8 mouse cellular contexts compared by ENCODE assay signal in the genomic region with DNA sequence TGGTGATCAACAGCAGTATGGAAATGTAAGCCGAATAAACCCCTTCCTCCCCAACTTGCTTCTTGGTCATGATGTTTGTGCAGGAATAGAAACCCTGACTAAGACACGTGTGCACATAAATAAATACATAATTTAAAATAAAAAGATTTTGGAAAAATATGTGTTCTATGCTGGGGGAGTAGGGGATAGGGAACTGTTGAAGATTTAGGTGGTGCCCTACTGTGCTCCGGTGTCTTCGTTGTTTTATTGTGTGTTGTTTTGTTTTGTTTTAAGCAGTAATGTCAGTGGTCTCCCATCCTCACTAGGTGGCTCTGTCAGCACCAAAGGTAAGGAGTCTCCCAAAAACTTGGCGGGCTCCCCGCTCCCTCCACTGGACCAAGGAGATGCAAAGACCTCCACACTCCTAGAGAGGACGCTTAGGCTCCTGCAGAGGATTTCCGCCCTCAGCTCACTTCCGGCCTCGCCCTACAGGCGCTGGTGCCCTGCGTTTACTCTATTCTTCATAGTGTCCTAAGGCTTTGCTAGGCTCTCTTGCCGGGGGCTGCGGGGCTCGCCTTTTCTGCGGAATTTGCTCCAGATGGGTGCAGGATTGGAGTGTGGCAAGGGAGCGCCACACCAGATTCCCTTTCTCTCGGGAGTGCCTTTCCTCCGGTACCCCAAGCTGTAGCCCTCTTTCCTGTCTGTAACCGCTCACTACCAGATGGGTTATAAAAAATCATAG. TPM values are rescaled to one million over a fixed set of nuclear protein-coding genes. Genes with fewer than 3 reads are reported as not detected.
A peak's percentile ranks its signal among the peaks of the same experiment; 100 is the strongest.
DNase-seq lines count a peak whose midpoint lies in the region; ATAC-seq lines count a peak whose summit lies in the region.

No protein-coding gene starts in this region.

- intact Hi-C loops in heart, postnatal 36 days (cut with DNase I) = no loop called here

- peak overlapping the region; percentile 80 for H3K27ac ChIP-seq in forebrain, embryonic 16.5 days (ENCODE audit: low read length)
- H3K27ac ChIP-seq in neural tube, embryonic 14.5 days (ENCODE audit: low read depth, low read length) = peak overlapping the region; percentile 24; the same call in 1 of the 2 replicates

- H3K27me3 ChIP-seq in forebrain, embryonic 16.5 days (replicated peaks; ENCODE audit: control insufficient read depth, insufficient read depth, low read length) = 0 out of 2 replicates have a peak, but pooled peaks cover 2% of the 10 kb centered on the region
- 0 out of 2 replicates have a peak, but pooled peaks cover 2% of the 10 kb centered on the region for H3K27me3 ChIP-seq in neural tube, embryonic 14.5 days (ENCODE audit: control insufficient read depth, insufficient read depth, low read length)

- H3K4me2 ChIP-seq in forebrain, embryonic 16.5 days (ENCODE audit: low read length) = peak overlapping the region; percentile 70
- peak overlapping the region; percentile 50 for H3K4me2 ChIP-seq in neural tube, embryonic 14.5 days (ENCODE audit: low read depth, low read length)

- no peaks in the 10 kb centered on the region for H3K9me3 ChIP-seq in forebrain, embryonic 16.5 days (ENCODE audit: control insufficient read depth, low read length)
- H3K9me3 ChIP-seq in neural tube, embryonic 14.5 days (ENCODE audit: control insufficient read depth, low read length) = no peaks in the 10 kb centered on the region

- peak; percentile 81 for DNase-seq in CD4-positive, CD25-positive, alpha-beta regulatory T cell, adult 2 months (ENCODE audit: low read depth, low spot score)
- DNase-seq in cerebellum, adult 11 months = peak; percentile 75
- DNase-seq in heart, postnatal 36 days = peak; percentile 70
- peak; percentile 68 to 84 for DNase-seq in layer of hippocampus, adult 18-20 months (ENCODE audit: low spot score in 2 of 2)
- DNase-seq in lung, adult 18-20 months = peak; percentile 71 to 79
- DNase-seq in testis, postnatal 14 days (ENCODE audit: low spot score) = peak; percentile 49

- H3K4me1 ChIP-seq in forebrain, embryonic 16.5 days (replicated peaks; ENCODE audit: control insufficient read depth, insufficient read depth, low read length) = 0 out of 2 replicates have a peak, but pooled peaks cover 3% of the 10 kb centered on the region
- H3K4me1 ChIP-seq in neural tube, embryonic 14.5 days (ENCODE audit: control insufficient read depth, insufficient read depth, low read length) = no peaks in the 10 kb centered on the region

- H3K36me3 ChIP-seq in forebrain, embryonic 16.5 days (ENCODE audit: control insufficient read depth, insufficient read depth) = no peaks in the 10 kb centered on the region
- H3K36me3 ChIP-seq in neural tube, embryonic 14.5 days (ENCODE audit: control insufficient read depth, insufficient read depth, low read length) = no peaks in the 10 kb centered on the region

- 11% methylated on average over 19 of the region's 20 CpGs for WGBS in forebrain, embryonic 16.5 days
- WGBS in neural tube, embryonic 14.5 days = 13% methylated on average over 20 of the region's 20 CpGs

- peak overlapping the region; percentile 86 for H3K9ac ChIP-seq in forebrain, embryonic 16.5 days (replicated peaks; ENCODE audit: low read depth, low read length)
- peak overlapping the region; percentile 52 for H3K9ac ChIP-seq in neural tube, embryonic 14.5 days (replicated peaks; ENCODE audit: low read depth, low read length)

- ATAC-seq in forebrain, embryonic 16.5 days = peak; percentile 99
- peak; percentile 98 for ATAC-seq in neural tube, embryonic 14.5 days (ENCODE audit: low read depth)

- peak overlapping the region; percentile 62 for H3K4me3 ChIP-seq in forebrain, embryonic 16.5 days (replicated peaks; ENCODE audit: low read length)
- H3K4me3 ChIP-seq in neural tube, embryonic 14.5 days (ENCODE audit: low read depth, low read length) = peak overlapping the region; percentile 37

RNA-seq across cellular contexts. Expression of gene Rgs9, which starts 14.1 kb away (rescaled TPM):
- 8.0 and 9.7 TPM in 2 replicates for polyA plus RNA-seq in forebrain, embryonic 16.5 days (2015; fragmentation: Nextera tagmentation; extraction: Ambion mirVana)
- under 1 TPM in 1 of 2 experiments, not detected in 1; 0.14 TPM for total RNA-seq in heart, postnatal 36 days (2021)
- 10 to 100 TPM; 12.3 to 14.1 TPM for total RNA-seq in layer of hippocampus, adult 18-20 months (2021)
- polyA plus RNA-seq in neural tube, embryonic 14.5 days (2014; fragmentation: Nextera tagmentation; extraction: Ambion mirVana) = 7.1 and 16.1 TPM in 2 replicates

RNA-seq across cellular contexts. Expression of gene Gna13, which starts 50.6 kb away (rescaled TPM):
- 16.1 and 17.1 TPM in 2 replicates for polyA plus RNA-seq in forebrain, embryonic 16.5 days (2015; fragmentation: Nextera tagmentation; extraction: Ambion mirVana)
- 10 to 100 TPM; 33.7 to 34.2 TPM for total RNA-seq in heart, postnatal 36 days (2021)
- 10 to 100 TPM; 55.5 to 59.9 TPM for total RNA-seq in layer of hippocampus, adult 18-20 months (2021)
- 23.0 and 23.2 TPM in 2 replicates for polyA plus RNA-seq in neural tube, embryonic 14.5 days (2014; fragmentation: Nextera tagmentation; extraction: Ambion mirVana)

Comparison
In these comparisons a context has a peak if more than half of its experiments do, and no peak if none do; other contexts are left out.
1. Peak in every context shown above with its lines: DNase-seq, ATAC-seq, H3K4me3 ChIP-seq and H3K27ac ChIP-seq.
2. RNA of gene Rgs9, which starts 14.1 kb away (total RNA-seq): 12.3 to 14.1 TPM in layer of hippocampus, adult 18-20 months; 0.14 TPM in heart, postnatal 36 days; every median in the first group is over 10 times any median in the second.